Mouse (Mus musculus): ENCODE data around the gene G6pc3. TPM values are rescaled to one million over a fixed set of nuclear protein-coding genes. Genes with fewer than 3 reads are reported as not detected.

Gene G6pc3
- polyA plus RNA-seq, 1 experiment from 2014 or later: 26.6 TPM

- H3K27me3 ChIP-seq: no peaks in the 10 kb centered on the region
- no peak overlapping the region for H3K4me2 ChIP-seq
- 75% methylated on average over 5 of the region's 5 CpGs for WGBS
- H3K27ac ChIP-seq: no peak overlapping the region
- no peak overlapping the region for H3K4me3 ChIP-seq (replicated peaks)
- H3K36me3 ChIP-seq (replicated peaks): peaks cover 38% of the 10 kb centered on the region
- H3K9ac ChIP-seq: no peak overlapping the region
- ATAC-seq (ENCODE audit: low FRiP score): no peak
- no peaks in the 10 kb centered on the region for H3K9me3 ChIP-seq
- peaks cover 10% of the 10 kb centered on the region for H3K4me1 ChIP-seq
Observed at GRCm38 (mm10) chr11:102159781-102160180, 29.6 kb upstream of the G6pc3 start.

- Histone ChIP-seq H3K4me2 (no peak overlapping the region), H3K36me3 (replicated peaks) (peaks cover 88% of the 10 kb centered on the region), H3K9me3 (no peaks in the 10 kb centered on the region), H3K27ac (no peak overlapping the region), H3K4me3 (replicated peaks) (no peak overlapping the region), H3K4me1 (no peaks in the 10 kb centered on the region), H3K9ac (no peak overlapping the region), H3K27me3 (no peaks in the 10 kb centered on the region)
- 83% methylated on average over 6 of the region's 6 CpGs for whole genome bisulfite sequencing
- no peak for ATAC-seq (ENCODE audit: low FRiP score)
Observed at GRCm38 (mm10) chr11:102165971-102166722, 23.3 kb upstream of the G6pc3 start.

- Histone ChIP-seq H3K9ac (no peak overlapping the region), H3K4me3 (replicated peaks) (no peak overlapping the region), H3K36me3 (replicated peaks) (peaks cover 84% of the 10 kb centered on the region), H3K4me2 (no peak overlapping the region), H3K9me3 (no peaks in the 10 kb centered on the region), H3K4me1 (no peaks in the 10 kb centered on the region), H3K27ac (no peak overlapping the region), H3K27me3 (no peaks in the 10 kb centered on the region)
- ATAC-seq (ENCODE audit: low FRiP score): no peak
- WGBS: 90% methylated on average over 5 of the region's 5 CpGs
Observed at GRCm38 (mm10) chr11:102167539-102167938, 21.9 kb upstream of the G6pc3 start.

GRCm38 (mm10) chr11:102168689-102169088, 20.7 kb upstream of the G6pc3 start:
- H3K9me3 ChIP-seq: no peaks in the 10 kb centered on the region
- H3K27me3 ChIP-seq: no peaks in the 10 kb centered on the region
- H3K4me3 ChIP-seq (replicated peaks): no peak overlapping the region
- H3K27ac ChIP-seq: no peak overlapping the region
- ATAC-seq (ENCODE audit: low FRiP score): no peak
- 93% methylated on average over 5 of the region's 5 CpGs for WGBS
- no peak overlapping the region for H3K9ac ChIP-seq
- H3K4me2 ChIP-seq: no peak overlapping the region
- no peaks in the 10 kb centered on the region for H3K4me1 ChIP-seq
- peaks cover 79% of the 10 kb centered on the region for H3K36me3 ChIP-seq (replicated peaks)

GRCm38 (mm10) chr11:102179836-102180235, 9.6 kb upstream of the G6pc3 start:
- Histone ChIP-seq H3K27me3 (no peaks in the 10 kb centered on the region), H3K4me3 (replicated peaks) (no peak overlapping the region), H3K36me3 (replicated peaks) (peaks cover 59% of the 10 kb centered on the region), H3K4me1 (peaks cover 23% of the 10 kb centered on the region), H3K27ac (no peak overlapping the region), H3K4me2 (no peak overlapping the region), H3K9ac (no peak overlapping the region), H3K9me3 (no peaks in the 10 kb centered on the region)
- ATAC-seq (ENCODE audit: low FRiP score): no peak

GRCm38 (mm10) chr11:102184253-102184645, 5.2 kb upstream of the G6pc3 start:
- peak; percentile 49; the same call in 1 of the 2 replicates for ATAC-seq (ENCODE audit: low FRiP score)
- Histone ChIP-seq H3K4me3 (replicated peaks) (peak overlapping the region; percentile 90), H3K9ac (peak overlapping the region; percentile 93), H3K27ac (peak overlapping the region; percentile 96; the same call in 1 of the 2 replicates), H3K4me2 (peak overlapping the region; percentile 78), H3K9me3 (no peaks in the 10 kb centered on the region), H3K27me3 (no peaks in the 10 kb centered on the region), H3K36me3 (replicated peaks) (peaks cover 25% of the 10 kb centered on the region), H3K4me1 (peaks cover 29% of the 10 kb centered on the region)
- WGBS: 6% methylated on average over 7 of the region's 7 CpGs

- H3K27ac ChIP-seq: peak within 1 kb of the TSS; percentile 96
- H3K9me3 ChIP-seq: no peaks in the 10 kb centered on the region
- peak within 1 kb of the TSS; percentile 90 for H3K4me3 ChIP-seq (replicated peaks)
- no peaks in the 10 kb centered on the region for H3K27me3 ChIP-seq
- under 1% methylated on average over 65 of the region's 70 CpGs for WGBS
- H3K4me2 ChIP-seq: peak within 1 kb of the TSS; percentile 78
- H3K4me1 ChIP-seq: peaks cover 30% of the 10 kb centered on the region
- H3K36me3 ChIP-seq (replicated peaks): peaks cover 24% of the 10 kb centered on the region
- peak; percentile 90 for ATAC-seq (ENCODE audit: low FRiP score)
- peak within 1 kb of the TSS; percentile 93 for H3K9ac ChIP-seq
Observed at GRCm38 (mm10) chr11:102184646-102185495, 4.5 kb upstream of the G6pc3 start, which contains the start of gene Lsm12. Gene Lsm12, minus strand, starts transcription at chr11:102185296.

- Histone ChIP-seq H3K27ac (peak overlapping the region; percentile 96), H3K9me3 (no peaks in the 10 kb centered on the region), H3K36me3 (replicated peaks) (peaks cover 17% of the 10 kb centered on the region), H3K4me1 (peaks cover 31% of the 10 kb centered on the region), H3K9ac (no peak overlapping the region), H3K4me3 (replicated peaks) (peak overlapping the region; percentile 90), H3K27me3 (no peaks in the 10 kb centered on the region), H3K4me2 (peak overlapping the region; percentile 78)
- ATAC-seq (ENCODE audit: low FRiP score): no peak
- WGBS: 58% methylated on average over 3 of the region's 3 CpGs
Observed at GRCm38 (mm10) chr11:102185677-102186076, 3.7 kb upstream of the G6pc3 start.

- Histone ChIP-seq H3K4me3 (replicated peaks) (no peak overlapping the region), H3K4me2 (no peak overlapping the region), H3K9ac (no peak overlapping the region), H3K9me3 (no peaks in the 10 kb centered on the region), H3K27me3 (no peaks in the 10 kb centered on the region), H3K27ac (no peak overlapping the region), H3K36me3 (replicated peaks) (peaks cover 11% of the 10 kb centered on the region), H3K4me1 (peaks cover 37% of the 10 kb centered on the region)
- 86% methylated on average over 1 of the region's 1 CpGs for WGBS
- no peak for ATAC-seq (ENCODE audit: low FRiP score)
Observed at GRCm38 (mm10) chr11:102186235-102186634, 3.2 kb upstream of the G6pc3 start.

- no peak for ATAC-seq (ENCODE audit: low FRiP score)
- 62% methylated on average over 6 of the region's 6 CpGs for WGBS
Observed at GRCm38 (mm10) chr11:102188980-102189379, 440 bp upstream of the G6pc3 start.

GRCm38 (mm10) chr11:102190848-102191247, 1.4 kb downstream of the G6pc3 start:
- Histone ChIP-seq H3K4me2 (peak overlapping the region; percentile 72), H3K9ac (0 out of 2 replicates have a peak overlapping the region, but pooled peaks have one; percentile 38), H3K27ac (no peak overlapping the region), H3K36me3 (replicated peaks) (peaks cover 30% of the 10 kb centered on the region), H3K9me3 (no peaks in the 10 kb centered on the region), H3K4me3 (replicated peaks) (peak overlapping the region; percentile 58; the same call in 1 of the 2 replicates), H3K4me1 (peaks cover 21% of the 10 kb centered on the region), H3K27me3 (no peaks in the 10 kb centered on the region)
- no peak for ATAC-seq (ENCODE audit: low FRiP score)
- 42% methylated on average over 4 of the region's 4 CpGs for WGBS

More at GRCm38 (mm10) chr11:102188980-102189379, 440 bp upstream of the G6pc3 start:
- H3K9ac ChIP-seq: peak overlapping the region; percentile 68; the same call in 1 of the 2 replicates
- peak overlapping the region; percentile 58 for H3K4me3 ChIP-seq (replicated peaks)
- no peaks in the 10 kb centered on the region for H3K9me3 ChIP-seq
- H3K4me1 ChIP-seq: peaks cover 28% of the 10 kb centered on the region
- no peak overlapping the region for H3K27ac ChIP-seq
- peak overlapping the region; percentile 72 for H3K4me2 ChIP-seq
- H3K36me3 ChIP-seq (replicated peaks): peaks cover 11% of the 10 kb centered on the region
- H3K27me3 ChIP-seq: no peaks in the 10 kb centered on the region

- H3K27ac ChIP-seq: no peak overlapping the region
- peaks cover 21% of the 10 kb centered on the region for H3K4me1 ChIP-seq
- no peak overlapping the region for H3K9ac ChIP-seq
- 87% methylated on average over 9 of the region's 9 CpGs for WGBS
- no peaks in the 10 kb centered on the region for H3K9me3 ChIP-seq
- no peaks in the 10 kb centered on the region for H3K27me3 ChIP-seq
- peaks cover 59% of the 10 kb centered on the region for H3K36me3 ChIP-seq (replicated peaks)
- no peak overlapping the region for H3K4me3 ChIP-seq (replicated peaks)
- no peak overlapping the region for H3K4me2 ChIP-seq
- no peak for ATAC-seq (ENCODE audit: low FRiP score)
Observed at GRCm38 (mm10) chr11:102193657-102194440, 4.4 kb downstream of the G6pc3 start.

Measured in forebrain, embryonic 12.5 days (tissue).